ENCODE assay signal across 42 mouse cellular contexts in genomic region chr17:85595853-85596252, GRCm38 (mm10). TPM values are rescaled to one million over a fixed set of nuclear protein-coding genes. Genes with fewer than 3 reads are reported as not detected.
DNase-seq lines count a peak whose midpoint lies in the region; ATAC-seq and TF ChIP-seq lines count a peak whose summit lies in the region.
"Had no signal": no experiment of that assay in that cellular context is flagged by ENCODE, and none has a peak within 500 bp of the region (broad histone marks: within the 10 kb centered on the region; RNA-seq: fewer than 3 reads in every experiment).

No protein-coding gene starts in this region.

- no peak for DNase-seq in limb, embryonic 11.5 days (ENCODE audit: low spot score)
- DNase-seq in limb, embryonic 10.5 days (ENCODE audit: low spot score), result no peak
- DNase-seq in testis, postnatal 10 days (ENCODE audit: low spot score), result no peak
- DNase-seq in ZHBTc4 (ENCODE audit: low read depth, low spot score), result peak; percentile 51
- DNase-seq in adipocyte (ENCODE audit: low spot score), result no peak
- DNase-seq in layer of hippocampus, postnatal 14 days (ENCODE audit: low spot score in 2 of 2), result no peak
- DNase-seq: adrenal gland, adult 8-10 months; cerebellum, adult 2 months; cerebellum, postnatal 36 days; embryo, embryonic 11 days; gastrocnemius, postnatal 25 days; heart, adult 11 months; kidney, adult 9 months; kidney, postnatal 10 days; liver, embryonic 13.5 days; lung, adult 18-20 months; right cerebral cortex, adult 18-20 months; spleen, adult 18-20 months; thymus, postnatal 4 days had no signal

- 53% methylated on average over 10 of the region's 10 CpGs for WGBS in limb, embryonic 11.5 days
- WGBS in limb, embryonic 10.5 days, result 58% methylated on average over 10 of the region's 10 CpGs

- TF ChIP-seq POLR2A in testis, adult 2 months (IDR thresholded peaks at IDR 0.05; ENCODE audit: control insufficient read depth, low read depth, low read length), result peak; percentile 84; the same call in 1 of the 2 replicates

- no peaks in the 10 kb centered on the region for H3K4me1 ChIP-seq in limb, embryonic 11.5 days (ENCODE audit: control insufficient read depth, insufficient read depth, low read length)
- no peaks in the 10 kb centered on the region for H3K4me1 ChIP-seq in limb, embryonic 10.5 days
- H3K4me1 ChIP-seq in testis, adult 2 months (ENCODE audit: control insufficient read depth, insufficient read depth, low read length), result peaks cover 12% of the 10 kb centered on the region
- H3K4me1 ChIP-seq: embryonic facial prominence, embryonic 12.5 days; forebrain, embryonic 15.5 days; hindbrain, embryonic 12.5 days; liver, embryonic 13.5 days; midbrain, embryonic 12.5 days had no signal

- no peaks in the 10 kb centered on the region for H3K36me3 ChIP-seq in limb, embryonic 11.5 days (ENCODE audit: control insufficient read depth, insufficient read depth, low read length)
- no peaks in the 10 kb centered on the region for H3K36me3 ChIP-seq in limb, embryonic 10.5 days
- no peaks in the 10 kb centered on the region for H3K36me3 ChIP-seq in testis, adult 2 months (ENCODE audit: control insufficient read depth, insufficient read depth, low read length)
- H3K36me3 ChIP-seq: embryonic facial prominence, embryonic 12.5 days; forebrain, embryonic 10.5 days; forebrain, embryonic 15.5 days; heart, embryonic 12.5 days; hindbrain, embryonic 12.5 days; limb, embryonic 15.5 days; liver, embryonic 13.5 days; midbrain, embryonic 12.5 days had no signal

- ATAC-seq in limb, embryonic 11.5 days (ENCODE audit: insufficient number of reproducible peaks, low FRiP score, low TSS enrichment, low read depth), result 0 out of 2 replicates have a peak, but pooled peaks have one; percentile 54
- ATAC-seq: activated CD4-positive, CD25-positive, alpha-beta regulatory T cell, adult 4 months; forebrain, embryonic 15.5 days; hindbrain, postnatal 0 days; intestine, postnatal 0 days; lung, postnatal 0 days had no signal

- no peak overlapping the region for H3K9ac ChIP-seq in limb, embryonic 11.5 days (ENCODE audit: low read length)
- H3K9ac ChIP-seq: embryonic facial prominence, embryonic 12.5 days; forebrain, embryonic 15.5 days; heart, embryonic 12.5 days; hindbrain, embryonic 12.5 days; limb, embryonic 15.5 days; liver, embryonic 13.5 days; midbrain, embryonic 12.5 days had no signal

- no peak for TF ChIP-seq CTCF in testis, adult 2 months (IDR thresholded peaks at IDR 0.05; ENCODE audit: control insufficient read depth, insufficient read depth, insufficient replicate concordance, low read depth, low read length)

- H3K27me3 ChIP-seq in limb, embryonic 11.5 days (ENCODE audit: control insufficient read depth, insufficient read depth, low read length), result peaks cover 4% of the 10 kb centered on the region
- H3K27me3 ChIP-seq in limb, embryonic 10.5 days (ENCODE audit: low read depth, poor library complexity, severe bottlenecking), result peaks cover 45% of the 10 kb centered on the region
- H3K27me3 ChIP-seq in testis, adult 2 months (ENCODE audit: control insufficient read depth, insufficient read depth, low read length), result no peaks in the 10 kb centered on the region
- H3K27me3 ChIP-seq: CH12.LX had no signal

- H3K4me2 ChIP-seq in limb, embryonic 11.5 days (ENCODE audit: low read depth, severe bottlenecking), result no peak overlapping the region; the same call in 1 of the 2 replicates
- H3K4me2 ChIP-seq: embryonic facial prominence, embryonic 12.5 days; forebrain, embryonic 15.5 days; heart, embryonic 12.5 days; hindbrain, embryonic 12.5 days; limb, embryonic 15.5 days; liver, embryonic 13.5 days; midbrain, embryonic 12.5 days had no signal

- H3K9me3 ChIP-seq in limb, embryonic 11.5 days (ENCODE audit: control insufficient read depth, low read length), result no peaks in the 10 kb centered on the region
- H3K9me3 ChIP-seq in limb, embryonic 10.5 days (replicated peaks), result no peaks in the 10 kb centered on the region
- H3K9me3 ChIP-seq: embryonic facial prominence, embryonic 12.5 days; forebrain, embryonic 10.5 days; forebrain, embryonic 15.5 days; hindbrain, embryonic 12.5 days; limb, embryonic 15.5 days; liver, embryonic 13.5 days; midbrain, embryonic 12.5 days had no signal

- no peak overlapping the region for H3K4me3 ChIP-seq in limb, embryonic 11.5 days (ENCODE audit: low read depth, low read length)
- H3K4me3 ChIP-seq in limb, embryonic 10.5 days, result no peak overlapping the region; the same call in 1 of the 2 replicates
- peak overlapping the region; percentile 73 for H3K4me3 ChIP-seq in testis, adult 2 months (ENCODE audit: control insufficient read depth, low read depth, low read length)
- H3K4me3 ChIP-seq: embryonic facial prominence, embryonic 12.5 days; forebrain, embryonic 10.5 days; forebrain, embryonic 15.5 days; heart, embryonic 12.5 days; hindbrain, embryonic 12.5 days; limb, embryonic 15.5 days; liver, embryonic 13.5 days; midbrain, embryonic 12.5 days had no signal

- no peak overlapping the region for H3K27ac ChIP-seq in limb, embryonic 11.5 days (replicated peaks; ENCODE audit: low read depth, low read length)
- H3K27ac ChIP-seq in limb, embryonic 10.5 days, result no peak overlapping the region
- H3K27ac ChIP-seq in testis, adult 2 months (ENCODE audit: control insufficient read depth, insufficient read depth, low read depth, low read length), result no peak overlapping the region
- H3K27ac ChIP-seq: embryonic facial prominence, embryonic 12.5 days; forebrain, embryonic 15.5 days; hindbrain, embryonic 12.5 days; hindbrain, postnatal 0 days; limb, embryonic 15.5 days; liver, embryonic 13.5 days; macrophage; midbrain, embryonic 12.5 days had no signal

RNA-seq across cellular contexts. Expression of gene Six3, which starts 17.6 kb away (rescaled TPM):
- not detected in 2 replicates for polyA plus RNA-seq in limb, embryonic 11.5 days (2014; fragmentation: Nextera tagmentation; extraction: Ambion mirVana)
- not detected in 2 replicates for polyA plus RNA-seq in limb, embryonic 10.5 days (2016; fragmentation: Nextera tagmentation; extraction: Ambion mirVana)
- not detected in 2 replicates for polyA plus RNA-seq in testis, adult 2 months (2012; rRNA removed)
- 1 to 10 TPM; 1.5 to 1.7 TPM for total RNA-seq in layer of hippocampus, postnatal 14 days (2021)
- total RNA-seq: adrenal gland, adult 8-10 months; adrenal gland, postnatal 4 days; CH12.LX; gastrocnemius, adult 18-20 months; gastrocnemius, postnatal 25 days; heart, postnatal 25 days; MEL; monocyte, adult 5-6 weeks; neutrophil, adult 5-6 weeks had no signal
- polyA plus RNA-seq: activated CD4-positive, CD25-positive, alpha-beta regulatory T cell, adult 4 months; C2C12; heart, embryonic 12.5 days; intestine, postnatal 0 days; large intestine, adult 2 months; limb, embryonic 15.5 days; liver, embryonic 13.5 days; lung, postnatal 0 days; macrophage; stomach, embryonic 16.5 days had no signal
